Mouse (Mus musculus): Measurements from ENCODE around the gene Crhr2. TPM values are rescaled to one million over a fixed set of nuclear protein-coding genes. Genes with fewer than 3 reads are reported as not detected.

The Crhr2 gene
- total and polyA plus RNA-seq, 2 experiments from 2014 or later = 10.8 to 24.4 TPM

DNA sequence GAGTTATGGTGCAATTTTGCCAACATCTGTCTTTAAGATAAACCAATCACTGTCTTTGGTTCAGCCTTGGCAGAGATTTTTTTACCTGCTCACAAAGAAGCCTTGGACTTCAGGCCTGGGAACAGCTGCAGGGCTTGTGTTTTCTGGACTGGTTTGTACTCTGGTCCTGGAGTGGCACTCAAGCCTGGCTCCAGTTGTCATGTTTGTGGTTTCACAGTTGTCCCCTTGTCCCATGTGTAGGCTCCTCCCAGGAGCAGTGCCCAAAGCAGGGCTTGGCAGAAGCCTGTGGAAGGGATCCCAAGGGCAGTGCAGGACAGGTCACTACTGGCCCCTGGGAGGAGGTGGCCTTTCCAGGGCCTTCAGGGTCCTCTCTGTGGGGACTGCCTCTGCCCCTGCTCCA lies 5.5 kb upstream of the Crhr2 start:
- DNase-seq (ENCODE audit: low spot score) (no peak), ATAC-seq (ENCODE audit: insufficient read depth, low read depth) (no peak)
- Histone ChIP-seq H3K9me3 (replicated peaks; ENCODE audit: control insufficient read depth, low read length) (no peaks in the 10 kb centered on the region), H3K36me3 (replicated peaks; ENCODE audit: control insufficient read depth, insufficient read depth, low read length) (no peaks in the 10 kb centered on the region), H3K4me2 (ENCODE audit: low read depth, low read length) (no peak overlapping the region), H3K4me3 (ENCODE audit: low read depth, low read length) (no peak overlapping the region), H3K9ac (replicated peaks; ENCODE audit: low read depth, low read length) (no peak overlapping the region), H3K27ac (ENCODE audit: low read depth) (no peak overlapping the region), H3K4me1 (ENCODE audit: control insufficient read depth, insufficient read depth) (peaks cover 3% of the 10 kb centered on the region), H3K27me3 (ENCODE audit: control insufficient read depth, insufficient read depth, low read length) (no peaks in the 10 kb centered on the region)
- no peak for TF ChIP-seq CTCF (IDR thresholded peaks at IDR 0.05; ENCODE audit: low read depth)
- no peak for TF ChIP-seq EP300 (IDR thresholded peaks at IDR 0.05; ENCODE audit: low read depth)

- Histone ChIP-seq H3K9me3 (replicated peaks; ENCODE audit: control insufficient read depth, low read length) (no peaks in the 10 kb centered on the region), H3K9ac (replicated peaks; ENCODE audit: low read depth, low read length) (0 out of 2 replicates have a peak overlapping the region, but pooled peaks have one; percentile 30), H3K4me3 (ENCODE audit: low read depth, low read length) (no peak overlapping the region), H3K4me1 (ENCODE audit: control insufficient read depth, insufficient read depth) (peaks cover 26% of the 10 kb centered on the region), H3K27me3 (ENCODE audit: control insufficient read depth, insufficient read depth, low read length) (no peaks in the 10 kb centered on the region), H3K4me2 (ENCODE audit: low read depth, low read length) (peak overlapping the region; percentile 54), H3K27ac (ENCODE audit: low read depth) (peak overlapping the region; percentile 82), H3K36me3 (replicated peaks; ENCODE audit: control insufficient read depth, insufficient read depth, low read length) (no peaks in the 10 kb centered on the region)
- ATAC-seq (ENCODE audit: insufficient read depth, low read depth) (peak; percentile 64), DNase-seq (ENCODE audit: low spot score) (no peak)
- WGBS = 74% methylated on average over 1 of the region's 1 CpGs
- no peak for TF ChIP-seq EP300 (IDR thresholded peaks at IDR 0.05; ENCODE audit: low read depth)
- no peak for TF ChIP-seq CTCF (IDR thresholded peaks at IDR 0.05; ENCODE audit: low read depth)
Observed at GRCm38 (mm10) chr6:55133425-55133824, 609 bp upstream of the Crhr2 start.

DNA sequence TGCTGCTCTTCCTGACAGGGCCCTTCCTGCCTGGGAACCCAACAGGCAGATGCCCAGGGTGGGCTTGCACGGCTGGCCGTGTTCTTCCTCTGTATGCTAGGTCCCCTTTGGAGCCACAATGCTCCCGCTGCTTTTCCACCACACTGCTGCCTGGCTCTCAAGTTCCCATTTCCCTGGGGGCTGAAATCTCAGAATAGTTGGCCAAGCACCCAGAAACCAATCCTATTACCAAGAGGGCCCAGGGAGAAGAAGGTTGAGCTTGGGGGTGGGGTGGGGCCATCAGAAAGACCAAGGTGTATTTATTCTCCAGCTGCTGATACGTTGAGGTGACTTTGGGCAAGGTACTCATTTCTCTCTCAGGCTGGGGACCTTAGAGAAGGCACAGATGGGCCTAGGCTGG lies 1.5 kb downstream of the Crhr2 start:
- Histone ChIP-seq H3K27me3 (ENCODE audit: control insufficient read depth, insufficient read depth, low read length) (no peaks in the 10 kb centered on the region), H3K27ac (ENCODE audit: low read depth) (peak overlapping the region; percentile 76), H3K36me3 (replicated peaks; ENCODE audit: control insufficient read depth, insufficient read depth, low read length) (no peaks in the 10 kb centered on the region), H3K4me3 (ENCODE audit: low read depth, low read length) (no peak overlapping the region), H3K4me1 (ENCODE audit: control insufficient read depth, insufficient read depth) (peaks cover 26% of the 10 kb centered on the region), H3K9me3 (replicated peaks; ENCODE audit: control insufficient read depth, low read length) (no peaks in the 10 kb centered on the region), H3K4me2 (ENCODE audit: low read depth, low read length) (peak overlapping the region; percentile 41), H3K9ac (replicated peaks; ENCODE audit: low read depth, low read length) (no peak overlapping the region)
- 73% methylated on average over 4 of the region's 4 CpGs for WGBS
- TF ChIP-seq EP300 (IDR thresholded peaks at IDR 0.05; ENCODE audit: low read depth) (no peak), CTCF (IDR thresholded peaks at IDR 0.05; ENCODE audit: low read depth) (no peak)
- ATAC-seq (ENCODE audit: insufficient read depth, low read depth) (no peak), DNase-seq (ENCODE audit: low spot score) (no peak)

GRCm38 (mm10) chr6:55130631-55131030 lies 2.2 kb downstream of the Crhr2 start:
- Histone ChIP-seq H3K27me3 (ENCODE audit: control insufficient read depth, insufficient read depth, low read length) (no peaks in the 10 kb centered on the region), H3K4me2 (ENCODE audit: low read depth, low read length) (peak overlapping the region; percentile 41; the same call in 1 of the 2 replicates), H3K4me3 (ENCODE audit: low read depth, low read length) (no peak overlapping the region), H3K27ac (ENCODE audit: low read depth) (peak overlapping the region; percentile 76), H3K36me3 (replicated peaks; ENCODE audit: control insufficient read depth, insufficient read depth, low read length) (no peaks in the 10 kb centered on the region), H3K4me1 (ENCODE audit: control insufficient read depth, insufficient read depth) (peaks cover 26% of the 10 kb centered on the region), H3K9ac (replicated peaks; ENCODE audit: low read depth, low read length) (no peak overlapping the region), H3K9me3 (replicated peaks; ENCODE audit: control insufficient read depth, low read length) (no peaks in the 10 kb centered on the region)
- 15% methylated on average over 6 of the region's 6 CpGs for WGBS
- TF ChIP-seq EP300 (IDR thresholded peaks at IDR 0.05; ENCODE audit: low read depth) (no peak), CTCF (IDR thresholded peaks at IDR 0.05; ENCODE audit: low read depth) (no peak)
- DNase-seq (ENCODE audit: low spot score) (peak; percentile 57), ATAC-seq (ENCODE audit: insufficient read depth, low read depth) (0 out of 2 replicates have a peak, but pooled peaks have one; percentile 18)

DNA sequence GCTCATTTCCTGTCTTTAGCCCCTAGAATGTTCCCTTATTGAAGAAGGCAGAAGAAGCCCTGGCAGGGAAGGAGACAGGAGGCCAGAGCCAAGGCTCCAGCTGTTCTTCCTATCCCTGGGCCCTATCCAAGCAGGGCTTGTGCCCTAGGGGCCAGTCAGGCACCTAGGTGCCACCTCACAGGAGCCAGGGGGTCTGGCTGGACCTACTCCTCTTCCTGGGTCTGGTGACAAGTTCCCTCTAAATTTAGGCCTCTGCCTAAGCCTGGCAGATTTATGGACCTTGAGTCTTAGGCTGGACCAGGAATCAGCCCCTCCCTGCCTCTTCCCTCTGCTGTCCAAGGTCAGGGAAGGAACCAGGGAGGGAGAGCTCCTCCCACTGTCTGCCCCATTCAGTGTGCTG lies 4.4 kb downstream of the Crhr2 start:
- H3K9ac ChIP-seq (replicated peaks; ENCODE audit: low read depth, low read length) = no peak overlapping the region
- ATAC-seq (ENCODE audit: insufficient read depth, low read depth) (no peak), DNase-seq (ENCODE audit: low spot score) (no peak)
- no peak overlapping the region for H3K4me3 ChIP-seq (ENCODE audit: low read depth, low read length)
- H3K9me3 ChIP-seq (replicated peaks; ENCODE audit: control insufficient read depth, low read length) = no peaks in the 10 kb centered on the region
- TF ChIP-seq CTCF (IDR thresholded peaks at IDR 0.05; ENCODE audit: low read depth) = no peak
- TF ChIP-seq EP300 (IDR thresholded peaks at IDR 0.05; ENCODE audit: low read depth) = no peak
- H3K27ac ChIP-seq (ENCODE audit: low read depth) = no peak overlapping the region
- H3K36me3 ChIP-seq (replicated peaks; ENCODE audit: control insufficient read depth, insufficient read depth, low read length) = no peaks in the 10 kb centered on the region
- peaks cover 24% of the 10 kb centered on the region for H3K4me1 ChIP-seq (ENCODE audit: control insufficient read depth, insufficient read depth)
- H3K27me3 ChIP-seq (ENCODE audit: control insufficient read depth, insufficient read depth, low read length) = no peaks in the 10 kb centered on the region
- no peak overlapping the region for H3K4me2 ChIP-seq (ENCODE audit: low read depth, low read length)

DNA sequence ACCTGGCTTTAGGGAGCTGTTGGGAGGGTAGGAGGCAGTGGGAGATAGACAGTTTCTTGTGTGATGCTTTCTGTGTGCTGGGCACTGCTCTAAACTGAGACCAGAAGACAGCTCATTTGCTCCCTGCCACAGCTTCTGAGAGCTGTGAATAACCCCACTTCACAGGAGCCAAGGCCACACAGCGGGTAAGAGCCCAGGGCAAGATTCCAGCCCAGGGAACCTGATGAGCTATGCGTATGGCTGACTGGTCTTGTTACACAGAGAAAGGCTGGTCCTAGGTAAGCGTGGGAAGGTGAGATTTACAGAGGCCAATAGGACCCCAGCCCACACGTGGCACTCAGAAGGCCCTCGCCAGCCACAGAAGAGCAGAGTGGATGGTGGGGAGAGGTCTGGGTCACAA lies 6.2 kb downstream of the Crhr2 start:
- no peak for ATAC-seq (ENCODE audit: insufficient read depth, low read depth)
- Histone ChIP-seq H3K4me2 (ENCODE audit: low read depth, low read length) (no peak overlapping the region), H3K4me1 (ENCODE audit: control insufficient read depth, insufficient read depth) (peaks cover 17% of the 10 kb centered on the region; the same call in 1 of the 2 replicates), H3K36me3 (replicated peaks; ENCODE audit: control insufficient read depth, insufficient read depth, low read length) (no peaks in the 10 kb centered on the region), H3K9me3 (replicated peaks; ENCODE audit: control insufficient read depth, low read length) (no peaks in the 10 kb centered on the region), H3K9ac (replicated peaks; ENCODE audit: low read depth, low read length) (no peak overlapping the region), H3K4me3 (ENCODE audit: low read depth, low read length) (no peak overlapping the region), H3K27ac (ENCODE audit: low read depth) (no peak overlapping the region), H3K27me3 (ENCODE audit: control insufficient read depth, insufficient read depth, low read length) (no peaks in the 10 kb centered on the region; the same call in 1 of the 2 replicates)
- DNase-seq (ENCODE audit: low spot score) = no peak
- 85% methylated on average over 5 of the region's 5 CpGs for WGBS
- TF ChIP-seq CTCF (IDR thresholded peaks at IDR 0.05; ENCODE audit: low read depth) (no peak), EP300 (IDR thresholded peaks at IDR 0.05; ENCODE audit: low read depth) (no peak)

Data from heart, postnatal 0 days (tissue).